ENCODE assay signal across 8 mouse cellular contexts in the genomic region with DNA sequence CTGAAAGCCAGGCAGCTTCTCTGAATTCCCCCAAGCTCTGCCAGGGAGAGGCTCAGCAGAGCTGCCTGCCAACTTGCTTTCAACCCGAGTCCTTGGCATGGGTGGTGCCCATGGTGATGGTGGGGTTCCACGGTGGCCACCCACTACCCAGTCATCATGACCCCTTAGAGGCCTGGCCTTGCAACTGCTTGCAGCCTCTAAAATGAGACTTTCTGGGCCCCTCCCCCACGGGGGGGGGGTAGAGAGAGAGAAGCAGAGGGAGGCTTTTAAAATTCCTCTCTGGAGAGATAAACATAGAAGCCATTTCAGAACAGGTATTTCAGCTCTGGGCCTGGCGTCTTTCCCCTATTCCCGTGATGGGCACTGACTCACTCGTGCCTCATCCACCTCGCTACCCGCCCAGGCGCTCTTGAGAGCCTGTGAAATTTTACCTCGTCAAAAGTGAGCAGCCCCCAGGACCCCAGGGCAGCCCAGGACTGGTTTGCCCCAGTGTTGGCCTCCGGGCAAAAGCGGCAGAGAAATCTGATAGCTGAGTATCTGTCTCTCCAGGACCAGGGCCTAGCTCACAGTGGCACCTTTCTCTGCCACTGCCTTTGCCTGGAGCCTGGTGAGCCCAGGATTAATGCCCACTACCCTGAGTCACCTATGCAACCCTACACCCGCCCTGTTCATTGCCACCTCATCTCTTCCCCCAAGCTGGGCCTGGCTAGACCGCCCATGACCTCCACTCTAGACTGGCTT. TPM values are rescaled to one million over a fixed set of nuclear protein-coding genes. Genes with fewer than 3 reads are reported as not detected.
DNase-seq lines count a peak whose midpoint lies in the region; ATAC-seq and TF ChIP-seq lines count a peak whose summit lies in the region.

No protein-coding gene starts in this region.

- H3K27me3 ChIP-seq in forebrain, embryonic 14.5 days (replicated peaks; ENCODE audit: control insufficient read depth, insufficient read depth, low read length), result 0 out of 2 replicates have a peak, but pooled peaks cover 13% of the 10 kb centered on the region
- H3K27me3 ChIP-seq in forebrain, embryonic 11.5 days (ENCODE audit: control insufficient read depth, insufficient read depth, low read length), result peaks cover 30% of the 10 kb centered on the region
- peaks cover 49% of the 10 kb centered on the region for H3K27me3 ChIP-seq in hindbrain, embryonic 12.5 days
- H3K27me3 ChIP-seq in limb, embryonic 14.5 days (ENCODE audit: control insufficient read depth, insufficient read depth, low read length), result no peaks in the 10 kb centered on the region

- TF ChIP-seq POLR2A in cortical plate, adult 2 months (IDR thresholded peaks at IDR 0.05; ENCODE audit: extremely low read depth, insufficient read depth, low read length), result no peak
- no peak for TF ChIP-seq POLR2A in limb, embryonic 14.5 days (IDR thresholded peaks at IDR 0.05; ENCODE audit: borderline replicate concordance, extremely low read depth, insufficient read depth, insufficient read length)

- H3K9me3 ChIP-seq in forebrain, embryonic 14.5 days (replicated peaks; ENCODE audit: control insufficient read depth, low read length), result no peaks in the 10 kb centered on the region
- no peaks in the 10 kb centered on the region for H3K9me3 ChIP-seq in forebrain, embryonic 11.5 days (ENCODE audit: control insufficient read depth, low read length)
- H3K9me3 ChIP-seq in hindbrain, embryonic 12.5 days (replicated peaks), result no peaks in the 10 kb centered on the region
- no peaks in the 10 kb centered on the region for H3K9me3 ChIP-seq in limb, embryonic 14.5 days (ENCODE audit: control insufficient read depth, low read length)

- 61% methylated on average over 14 of the region's 14 CpGs for WGBS in forebrain, embryonic 14.5 days
- WGBS in forebrain, embryonic 11.5 days, result 54% methylated on average over 14 of the region's 14 CpGs
- WGBS in hindbrain, embryonic 12.5 days, result 49% methylated on average over 14 of the region's 14 CpGs
- 25% methylated on average over 14 of the region's 14 CpGs for WGBS in limb, embryonic 14.5 days

- H3K27ac ChIP-seq in forebrain, embryonic 14.5 days (ENCODE audit: low read depth, low read length), result no peak overlapping the region
- no peak overlapping the region for H3K27ac ChIP-seq in forebrain, embryonic 11.5 days (ENCODE audit: low read depth, low read length)
- H3K27ac ChIP-seq in cortical plate, adult 2 months (ENCODE audit: insufficient read depth, low read length), result peak overlapping the region; percentile 89
- H3K27ac ChIP-seq in hindbrain, embryonic 12.5 days, result peak overlapping the region; percentile 49; the same call in 1 of the 2 replicates
- H3K27ac ChIP-seq in limb, embryonic 14.5 days (replicated peaks; ENCODE audit: low read depth, low read length), result peak overlapping the region; percentile 56

- no peak overlapping the region for H3K4me3 ChIP-seq in forebrain, embryonic 14.5 days (ENCODE audit: low read depth, low read length)
- no peak overlapping the region for H3K4me3 ChIP-seq in forebrain, embryonic 11.5 days (ENCODE audit: low read depth, low read length)
- H3K4me3 ChIP-seq in cortical plate, adult 2 months (ENCODE audit: insufficient read depth, low read length), result peak overlapping the region; percentile 18
- peak overlapping the region; percentile 12; the same call in 1 of the 2 replicates for H3K4me3 ChIP-seq in hindbrain, embryonic 12.5 days
- peak overlapping the region; percentile 48 for H3K4me3 ChIP-seq in limb, embryonic 14.5 days (replicated peaks; ENCODE audit: low read length)

- ATAC-seq in forebrain, embryonic 14.5 days, result no peak
- ATAC-seq in forebrain, embryonic 11.5 days (replicated peaks; ENCODE audit: low FRiP score), result no peak
- ATAC-seq in hindbrain, embryonic 12.5 days (ENCODE audit: low FRiP score), result no peak
- no peak for ATAC-seq in limb, embryonic 14.5 days (ENCODE audit: low FRiP score, low read depth)

- 0 out of 2 replicates have a peak overlapping the region, but pooled peaks have one; percentile 29 for H3K9ac ChIP-seq in forebrain, embryonic 14.5 days (ENCODE audit: low read length)
- no peak overlapping the region for H3K9ac ChIP-seq in forebrain, embryonic 11.5 days (ENCODE audit: low read length)
- H3K9ac ChIP-seq in hindbrain, embryonic 12.5 days, result peak overlapping the region; percentile 47; the same call in 1 of the 2 replicates
- peak overlapping the region; percentile 70 for H3K9ac ChIP-seq in limb, embryonic 14.5 days (ENCODE audit: low read depth, low read length, severe bottlenecking)

- DNase-seq in forebrain, embryonic 14.5 days (ENCODE audit: low spot score), result no peak
- DNase-seq in forebrain, embryonic 11.5 days (ENCODE audit: low spot score), result no peak
- no peak for DNase-seq in limb, embryonic 14.5 days (ENCODE audit: low spot score)
- DNase-seq in skeletal muscle tissue, adult 2 months (ENCODE audit: low read depth, low spot score), result peak; percentile 82
- no peak for DNase-seq in thymus, postnatal 0 days (ENCODE audit: low spot score)
- DNase-seq in left cerebral cortex, adult 11 months (ENCODE audit: low spot score), result no peak

- peaks cover 15% of the 10 kb centered on the region for H3K4me1 ChIP-seq in forebrain, embryonic 14.5 days (ENCODE audit: control insufficient read depth, insufficient read depth, low read length)
- H3K4me1 ChIP-seq in forebrain, embryonic 11.5 days (replicated peaks; ENCODE audit: control insufficient read depth, insufficient read depth, low read length), result peaks cover 17% of the 10 kb centered on the region
- peaks cover 2% of the 10 kb centered on the region; the same call in 1 of the 2 replicates for H3K4me1 ChIP-seq in cortical plate, adult 2 months (ENCODE audit: control insufficient read depth, insufficient read depth, low read length)
- peaks cover 39% of the 10 kb centered on the region for H3K4me1 ChIP-seq in hindbrain, embryonic 12.5 days
- peaks cover 34% of the 10 kb centered on the region for H3K4me1 ChIP-seq in limb, embryonic 14.5 days (ENCODE audit: control insufficient read depth, insufficient read depth, low read length)

- no peak for TF ChIP-seq CTCF in cortical plate, adult 2 months (IDR thresholded peaks at IDR 0.05; ENCODE audit: extremely low read depth, insufficient read depth, low read length)

- no peaks in the 10 kb centered on the region for H3K36me3 ChIP-seq in forebrain, embryonic 14.5 days (ENCODE audit: control insufficient read depth, insufficient read depth, low read length)
- no peaks in the 10 kb centered on the region for H3K36me3 ChIP-seq in forebrain, embryonic 11.5 days (ENCODE audit: control insufficient read depth, insufficient read depth, low read length)
- H3K36me3 ChIP-seq in hindbrain, embryonic 12.5 days, result no peaks in the 10 kb centered on the region
- H3K36me3 ChIP-seq in limb, embryonic 14.5 days (ENCODE audit: control insufficient read depth, insufficient read depth, low read length), result peaks cover 26% of the 10 kb centered on the region

- peak overlapping the region; percentile 16 for H3K4me2 ChIP-seq in forebrain, embryonic 14.5 days (ENCODE audit: low read length)
- no peak overlapping the region for H3K4me2 ChIP-seq in forebrain, embryonic 11.5 days (ENCODE audit: low read depth, low read length, severe bottlenecking)
- H3K4me2 ChIP-seq in hindbrain, embryonic 12.5 days (replicated peaks), result peak overlapping the region; percentile 89
- H3K4me2 ChIP-seq in limb, embryonic 14.5 days (replicated peaks; ENCODE audit: low read depth, low read length, severe bottlenecking), result peak overlapping the region; percentile 96

RNA-seq across cellular contexts. Expression of a gene that starts 3.5 kb away (rescaled TPM):
- 10.5 and 11.6 TPM in 2 replicates for polyA plus RNA-seq in forebrain, embryonic 14.5 days (2014; fragmentation: Nextera tagmentation; extraction: Ambion mirVana)
- 10.8 and 11.4 TPM in 2 replicates for polyA plus RNA-seq in forebrain, embryonic 11.5 days (2014; fragmentation: Nextera tagmentation; extraction: Ambion mirVana)
- polyA plus RNA-seq in cortical plate, adult 2 months (2012; rRNA removed), result 11.7 and 12.7 TPM in 2 replicates
- 14.3 and 15.4 TPM in 2 replicates for polyA plus RNA-seq in hindbrain, embryonic 12.5 days (2016; fragmentation: Nextera tagmentation; extraction: Ambion mirVana)
- 51.7 and 52.2 TPM in 2 replicates for polyA plus RNA-seq in limb, embryonic 14.5 days (2012; rRNA removed)
- 42.2 and 48.1 TPM in 2 replicates for polyA plus RNA-seq in limb, embryonic 14.5 days (2014; fragmentation: Nextera tagmentation; extraction: Ambion mirVana)
- 12.4 and 13.2 TPM in 2 replicates for polyA plus RNA-seq in thymus, postnatal 0 days (2015; fragmentation: Nextera tagmentation; extraction: Ambion mirVana)

RNA-seq across cellular contexts. Expression of a gene that starts 7.1 kb away (rescaled TPM):
- 32.4 and 38.4 TPM in 2 replicates for polyA plus RNA-seq in forebrain, embryonic 14.5 days (2014; fragmentation: Nextera tagmentation; extraction: Ambion mirVana)
- 28.4 and 31.8 TPM in 2 replicates for polyA plus RNA-seq in forebrain, embryonic 11.5 days (2014; fragmentation: Nextera tagmentation; extraction: Ambion mirVana)
- 106 and 114 TPM in 2 replicates for polyA plus RNA-seq in cortical plate, adult 2 months (2012; rRNA removed)
- polyA plus RNA-seq in hindbrain, embryonic 12.5 days (2016; fragmentation: Nextera tagmentation; extraction: Ambion mirVana), result 44.9 and 46.8 TPM in 2 replicates
- 150 and 198 TPM in 2 replicates for polyA plus RNA-seq in limb, embryonic 14.5 days (2012; rRNA removed)
- 90.8 and 95.6 TPM in 2 replicates for polyA plus RNA-seq in limb, embryonic 14.5 days (2014; fragmentation: Nextera tagmentation; extraction: Ambion mirVana)
- polyA plus RNA-seq in thymus, postnatal 0 days (2015; fragmentation: Nextera tagmentation; extraction: Ambion mirVana), result 84.7 and 87.2 TPM in 2 replicates

RNA-seq across cellular contexts. Expression of a gene that starts 18.3 kb away (rescaled TPM):
- polyA plus RNA-seq in forebrain, embryonic 14.5 days (2014; fragmentation: Nextera tagmentation; extraction: Ambion mirVana), result 91.5 and 112 TPM in 2 replicates
- polyA plus RNA-seq in forebrain, embryonic 11.5 days (2014; fragmentation: Nextera tagmentation; extraction: Ambion mirVana), result 79.0 and 83.9 TPM in 2 replicates
- polyA plus RNA-seq in cortical plate, adult 2 months (2012; rRNA removed), result 150 and 156 TPM in 2 replicates
- polyA plus RNA-seq in hindbrain, embryonic 12.5 days (2016; fragmentation: Nextera tagmentation; extraction: Ambion mirVana), result 63.9 and 86.7 TPM in 2 replicates
- 313 and 432 TPM in 2 replicates for polyA plus RNA-seq in limb, embryonic 14.5 days (2012; rRNA removed)
- 165 and 173 TPM in 2 replicates for polyA plus RNA-seq in limb, embryonic 14.5 days (2014; fragmentation: Nextera tagmentation; extraction: Ambion mirVana)
- 163 and 167 TPM in 2 replicates for polyA plus RNA-seq in thymus, postnatal 0 days (2015; fragmentation: Nextera tagmentation; extraction: Ambion mirVana)

RNA-seq across cellular contexts. Expression of a gene that starts 31.3 kb away (rescaled TPM):
- polyA plus RNA-seq in forebrain, embryonic 14.5 days (2014; fragmentation: Nextera tagmentation; extraction: Ambion mirVana), result 34.0 and 50.3 TPM in 2 replicates
- 11.9 and 13.5 TPM in 2 replicates for polyA plus RNA-seq in forebrain, embryonic 11.5 days (2014; fragmentation: Nextera tagmentation; extraction: Ambion mirVana)
- 87.2 and 91.0 TPM in 2 replicates for polyA plus RNA-seq in cortical plate, adult 2 months (2012; rRNA removed)
- 27.2 and 29.6 TPM in 2 replicates for polyA plus RNA-seq in hindbrain, embryonic 12.5 days (2016; fragmentation: Nextera tagmentation; extraction: Ambion mirVana)
- 19.0 and 25.4 TPM in 2 replicates for polyA plus RNA-seq in limb, embryonic 14.5 days (2012; rRNA removed)
- 3.9 and 4.7 TPM in 2 replicates for polyA plus RNA-seq in limb, embryonic 14.5 days (2014; fragmentation: Nextera tagmentation; extraction: Ambion mirVana)
- 0.98 and 1.6 TPM in 2 replicates for polyA plus RNA-seq in thymus, postnatal 0 days (2015; fragmentation: Nextera tagmentation; extraction: Ambion mirVana)

RNA-seq across cellular contexts. Expression of a gene that starts 31.7 kb away (rescaled TPM):
- polyA plus RNA-seq in forebrain, embryonic 14.5 days (2014; fragmentation: Nextera tagmentation; extraction: Ambion mirVana), result 197 and 234 TPM in 2 replicates
- 237 and 252 TPM in 2 replicates for polyA plus RNA-seq in forebrain, embryonic 11.5 days (2014; fragmentation: Nextera tagmentation; extraction: Ambion mirVana)
- polyA plus RNA-seq in cortical plate, adult 2 months (2012; rRNA removed), result 58.2 and 61.9 TPM in 2 replicates
- polyA plus RNA-seq in hindbrain, embryonic 12.5 days (2016; fragmentation: Nextera tagmentation; extraction: Ambion mirVana), result 247 and 271 TPM in 2 replicates
- polyA plus RNA-seq in limb, embryonic 14.5 days (2012; rRNA removed), result 121 and 153 TPM in 2 replicates
- 352 and 353 TPM in 2 replicates for polyA plus RNA-seq in limb, embryonic 14.5 days (2014; fragmentation: Nextera tagmentation; extraction: Ambion mirVana)
- polyA plus RNA-seq in thymus, postnatal 0 days (2015; fragmentation: Nextera tagmentation; extraction: Ambion mirVana), result 304 and 318 TPM in 2 replicates

Comparison
In these comparisons a context has a peak if more than half of its experiments do, and no peak if none do; other contexts are left out.
1. H3K27ac ChIP-seq: peak in cortical plate, adult 2 months (single experiment), hindbrain, embryonic 12.5 days (single experiment) and limb, embryonic 14.5 days (single experiment); none in forebrain, embryonic 14.5 days (single experiment) and forebrain, embryonic 11.5 days (single experiment).
2. H3K4me3 ChIP-seq: peak in cortical plate, adult 2 months (single experiment), hindbrain, embryonic 12.5 days (single experiment) and limb, embryonic 14.5 days (single experiment); none in forebrain, embryonic 14.5 days (single experiment) and forebrain, embryonic 11.5 days (single experiment).